Mouse (Mus musculus) subcutaneous adipose tissue, adult 2 months (tissue): Measurements from ENCODE around the gene Gm13279. TPM values are rescaled to one million over a fixed set of nuclear protein-coding genes. Genes with fewer than 3 reads are reported as not detected.

Experiments used
- polyA plus RNA-seq: library from polyadenylated mRNA; depleted of rRNA; stranded (reverse); fragments of >200 nt; gene quantifications from 2 replicates; pipeline ENCODE4 v1.2.3, GENCODE M21; 2012; ENCODE audit warnings: low replicate concordance; rRNA removed

The Gm13279 gene
- polyA plus RNA-seq, 1 experiment = not detected

Other genes starting within 250 kb of the Gm13279 start
- gene Ifna15, start 239.2 kb upstream of the Gm13279 start, polyA plus RNA-seq = not detected in 2 replicates
- gene Ifna14, start 225.6 kb upstream of the Gm13279 start, polyA plus RNA-seq = not detected in 2 replicates
- not detected in 2 replicates for gene Ifna9, start 205.0 kb upstream of the Gm13279 start, polyA plus RNA-seq
- gene Ifna12, start 194.0 kb upstream of the Gm13279 start, polyA plus RNA-seq = not detected in 2 replicates
- gene C87499, start 163.0 kb upstream of the Gm13279 start, polyA plus RNA-seq = not detected in 2 replicates
- gene Ifna13, start 152.9 kb upstream of the Gm13279 start, polyA plus RNA-seq = not detected in 2 replicates
- gene Ifna16, start 120.5 kb upstream of the Gm13279 start, polyA plus RNA-seq = not detected in 2 replicates
- gene Ifna2, start 113.5 kb upstream of the Gm13279 start, polyA plus RNA-seq = not detected in 2 replicates
- not detected in 2 replicates for gene Ifnab, start 106.0 kb upstream of the Gm13279 start, polyA plus RNA-seq
- 0.23 and 0.35 TPM in 2 replicates for gene Gm26566, start 75.6 kb upstream of the Gm13279 start, polyA plus RNA-seq
- 16.0 and 29.7 TPM in 2 replicates for gene Klhl9, start 74.9 kb upstream of the Gm13279 start, polyA plus RNA-seq
- not detected in 2 replicates for gene Gm13271, start 42.5 kb upstream of the Gm13279 start, polyA plus RNA-seq
- not detected in 2 replicates for gene Gm13283, start 37.3 kb upstream of the Gm13279 start, polyA plus RNA-seq
- gene Gm13290, start 23.6 kb upstream of the Gm13279 start, polyA plus RNA-seq = not detected in 2 replicates
- gene Gm13289, start 20.5 kb upstream of the Gm13279 start, polyA plus RNA-seq = not detected in 2 replicates
- not detected in 2 replicates for gene Gm13272, start 17.5 kb upstream of the Gm13279 start, polyA plus RNA-seq
- gene Ifnz, start 15.3 kb upstream of the Gm13279 start, polyA plus RNA-seq = 0.08 TPM in 1 of 2 replicates, not detected in the other
- not detected in 2 replicates for gene Gm13276, start 11.7 kb upstream of the Gm13279 start, polyA plus RNA-seq
- not detected in 2 replicates for gene Gm13277, start 8.8 kb upstream of the Gm13279 start, polyA plus RNA-seq
- gene Gm13278, start 5.8 kb upstream of the Gm13279 start, polyA plus RNA-seq = not detected in 2 replicates
- not detected in 2 replicates for gene Gm13275, start 2.9 kb upstream of the Gm13279 start, polyA plus RNA-seq
- gene Gm13285, start 2.3 kb downstream of the Gm13279 start, polyA plus RNA-seq = not detected in 2 replicates
- gene Gm13287, start 5.9 kb downstream of the Gm13279 start, polyA plus RNA-seq = not detected in 2 replicates
- gene Gm13288, start 8.1 kb downstream of the Gm13279 start, polyA plus RNA-seq = not detected in 2 replicates
- gene Ifna7, start 18.8 kb downstream of the Gm13279 start, polyA plus RNA-seq = not detected in 2 replicates
- not detected in 2 replicates for gene Ifna11, start 22.6 kb downstream of the Gm13279 start, polyA plus RNA-seq
- gene Ifna6, start 30.0 kb downstream of the Gm13279 start, polyA plus RNA-seq = not detected in 2 replicates
- not detected in 2 replicates for gene Ifna5, start 38.1 kb downstream of the Gm13279 start, polyA plus RNA-seq
- not detected in 2 replicates for gene Ifna4, start 44.5 kb downstream of the Gm13279 start, polyA plus RNA-seq
- not detected in 2 replicates for gene Ifna1, start 52.7 kb downstream of the Gm13279 start, polyA plus RNA-seq
- 0.80 TPM in 1 of 2 replicates, not detected in the other for gene Ifne, start 82.8 kb downstream of the Gm13279 start, polyA plus RNA-seq